ENCODE assay signal across 11 mouse cellular contexts in genomic region chr12:3547911-3548310, GRCm38 (mm10).
"Had no signal": no experiment of that assay in that cellular context is flagged by ENCODE, and none has a peak within 500 bp of the region (broad histone marks: within the 10 kb centered on the region; RNA-seq: fewer than 3 reads in every experiment).

No protein-coding gene starts in this region.

- ATAC-seq: liver, postnatal 0 days; midbrain, embryonic 16.5 days had no signal

- DNase-seq: kidney, adult 11 months; liver; liver, embryonic 13.5 days; liver, postnatal 0 days; lung, postnatal 14 days had no signal

- H3K9me3 ChIP-seq: kidney, embryonic 15.5 days; limb, embryonic 12.5 days; liver, embryonic 13.5 days; lung, embryonic 15.5 days; midbrain, embryonic 12.5 days; neural tube, embryonic 13.5 days had no signal

- H3K36me3 ChIP-seq: kidney, embryonic 15.5 days; limb, embryonic 12.5 days; liver, embryonic 13.5 days; lung, embryonic 15.5 days; midbrain, embryonic 12.5 days; neural tube, embryonic 13.5 days had no signal

- H3K27ac ChIP-seq: kidney, embryonic 15.5 days; limb, embryonic 12.5 days; liver, embryonic 13.5 days; lung, embryonic 15.5 days; midbrain, embryonic 12.5 days; neural tube, embryonic 13.5 days had no signal

- H3K4me3 ChIP-seq: kidney, embryonic 15.5 days; limb, embryonic 12.5 days; liver, embryonic 13.5 days; lung, embryonic 15.5 days; midbrain, embryonic 12.5 days; neural tube, embryonic 13.5 days had no signal

- H3K27me3 ChIP-seq: kidney, embryonic 15.5 days; limb, embryonic 12.5 days; liver, embryonic 13.5 days; lung, embryonic 15.5 days; neural tube, embryonic 13.5 days had no signal

- H3K9ac ChIP-seq: kidney, embryonic 15.5 days; limb, embryonic 12.5 days; liver, embryonic 13.5 days; liver, postnatal 0 days; lung, embryonic 15.5 days; midbrain, embryonic 12.5 days; neural tube, embryonic 13.5 days had no signal
